Mouse (Mus musculus): Measurements from ENCODE around the gene Ociad2. TPM values are rescaled to one million over a fixed set of nuclear protein-coding genes. Genes with fewer than 3 reads are reported as not detected.

Ociad2 gene
- total RNA-seq (2022) = 10 to 100 TPM; 10.4 to 20.9 (median 15.1) TPM

DNA sequence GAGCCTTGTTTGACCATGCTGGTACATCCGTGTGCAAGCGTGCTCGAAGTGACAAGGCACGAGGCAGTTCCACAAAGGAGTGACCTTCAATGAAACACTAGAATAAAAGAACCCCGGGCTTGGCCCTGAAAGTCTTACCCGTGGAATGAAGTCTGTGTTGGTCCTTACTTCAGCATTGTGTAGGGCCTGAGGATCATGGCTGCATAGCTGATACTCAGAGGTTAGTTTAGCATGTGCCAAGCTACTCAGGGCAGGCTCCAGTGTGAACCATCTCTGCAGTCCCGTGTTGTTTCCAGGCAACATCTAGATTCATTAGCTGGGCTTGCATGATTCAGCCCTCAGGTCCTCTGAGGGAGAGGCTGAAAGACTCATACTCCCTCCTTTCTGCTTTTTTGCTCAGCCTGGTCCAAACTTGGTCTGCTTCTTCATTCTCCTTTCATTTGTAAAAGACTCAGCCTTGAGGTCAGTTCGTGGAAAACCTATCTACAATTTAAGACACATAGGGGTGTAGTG lies at the start of gene Ociad2:
Gene Ociad2, minus strand, starts transcription at position 306 of the 513 bp plus-strand sequence.
- DNase-seq (ENCODE audit: low spot score) = no peak

- DNase-seq (ENCODE audit: low spot score) = no peak
Measured at GRCm38 (mm10) chr5:73383647-73383970, 42.8 kb upstream of the Ociad2 start.

DNA sequence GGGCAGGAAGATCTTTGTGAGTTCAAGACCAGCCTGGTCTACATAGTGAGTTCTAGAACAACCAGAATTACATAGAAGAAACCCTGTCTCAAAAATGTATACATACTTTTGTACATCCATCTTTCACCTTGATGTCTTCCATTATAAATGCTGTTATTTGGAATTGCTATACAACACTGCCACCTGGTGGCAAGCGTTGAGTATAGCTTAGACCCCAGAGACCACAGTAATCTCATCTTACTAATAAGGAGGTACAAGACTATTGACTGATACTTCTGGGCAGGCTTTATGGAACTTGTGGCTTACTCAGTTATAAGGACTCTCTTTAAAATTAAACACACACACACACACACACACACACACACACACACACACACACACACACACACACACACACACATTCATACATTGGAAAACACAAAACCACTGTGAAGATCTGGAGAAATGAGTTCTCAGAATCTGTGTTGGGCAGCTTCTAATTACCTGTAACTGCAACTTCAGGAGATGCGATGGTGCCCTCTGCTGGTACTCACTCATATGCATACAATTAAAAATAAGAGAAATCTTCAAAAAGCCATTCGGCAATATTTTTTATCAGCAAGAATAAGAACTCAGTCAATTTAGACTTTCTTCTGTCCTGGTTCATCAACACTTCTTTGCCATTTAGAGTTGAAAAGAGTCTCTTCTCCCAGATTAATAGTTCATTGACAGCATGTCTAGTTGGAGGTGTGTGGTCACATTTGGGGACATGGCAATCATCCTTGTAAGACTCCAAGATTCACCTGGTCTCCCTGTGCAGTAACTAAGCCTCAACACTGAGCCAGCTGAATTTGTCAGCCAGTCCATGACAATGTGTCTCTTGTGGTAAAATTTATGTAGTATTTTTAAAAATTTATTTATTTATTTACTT lies 42.2 kb upstream of the Ociad2 start:
- peak; percentile 68 for DNase-seq (ENCODE audit: low spot score)

DNA sequence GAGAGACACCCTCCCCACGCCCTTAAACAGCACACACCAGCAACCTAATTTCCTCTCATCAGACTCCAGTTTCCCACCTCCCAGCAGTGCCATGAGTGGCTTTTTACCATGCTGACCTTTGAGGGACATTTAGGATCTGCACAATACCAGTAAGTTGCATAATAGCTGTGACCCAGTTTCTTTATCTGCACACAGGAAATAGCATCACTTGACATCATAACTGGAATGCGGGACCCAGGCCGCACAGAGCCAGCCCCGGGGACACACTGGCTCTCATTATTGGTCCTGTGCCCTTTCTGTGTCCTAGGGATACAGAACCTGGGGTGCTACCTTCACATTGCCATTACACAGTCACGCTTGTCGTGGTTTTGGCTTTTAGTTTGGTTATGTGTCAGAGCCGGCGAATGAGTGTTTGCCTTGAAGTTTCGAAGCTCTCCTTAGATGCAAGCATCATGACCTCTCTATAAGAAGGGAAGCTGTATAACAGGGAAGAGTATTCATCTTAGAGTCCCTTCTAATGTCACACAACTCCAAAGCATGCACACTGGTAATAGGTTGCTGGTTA lies 41.2 kb upstream of the Ociad2 start:
- peak; percentile 43 for DNase-seq (ENCODE audit: low spot score)

- no peak for DNase-seq (ENCODE audit: low spot score)
Measured at GRCm38 (mm10) chr5:73381510-73381909, 40.7 kb upstream of the Ociad2 start.

GRCm38 (mm10) chr5:73380829-73381228 lies 40.0 kb upstream of the Ociad2 start:
- DNase-seq (ENCODE audit: low spot score) = peak; percentile 47

DNA sequence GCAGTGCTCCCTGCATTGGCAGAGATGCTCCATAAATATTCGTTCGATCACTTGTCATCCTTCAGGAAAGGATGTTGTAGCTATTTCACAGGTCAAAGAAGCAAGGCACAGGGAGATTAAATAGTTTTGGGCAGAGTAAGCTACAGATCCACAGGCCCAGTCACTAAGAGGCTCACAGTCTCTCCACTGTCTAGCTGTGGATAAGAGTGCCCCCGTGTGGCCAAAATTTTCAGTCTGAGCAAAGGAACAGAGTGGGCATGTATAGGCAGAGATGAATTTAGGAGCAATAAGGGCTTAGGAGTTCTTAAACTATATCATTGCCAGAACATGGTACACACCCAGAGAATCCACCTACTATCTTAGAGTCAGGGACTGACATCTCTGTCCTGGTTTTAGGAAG lies 39.1 kb upstream of the Ociad2 start:
- DNase-seq (ENCODE audit: low spot score) = peak; percentile 80

- DNase-seq (ENCODE audit: low spot score) = no peak
Measured at GRCm38 (mm10) chr5:73376491-73376890, 35.7 kb upstream of the Ociad2 start.

- DNase-seq (ENCODE audit: low spot score) = no peak
Measured at GRCm38 (mm10) chr5:73376041-73376440, 35.2 kb upstream of the Ociad2 start.

DNA sequence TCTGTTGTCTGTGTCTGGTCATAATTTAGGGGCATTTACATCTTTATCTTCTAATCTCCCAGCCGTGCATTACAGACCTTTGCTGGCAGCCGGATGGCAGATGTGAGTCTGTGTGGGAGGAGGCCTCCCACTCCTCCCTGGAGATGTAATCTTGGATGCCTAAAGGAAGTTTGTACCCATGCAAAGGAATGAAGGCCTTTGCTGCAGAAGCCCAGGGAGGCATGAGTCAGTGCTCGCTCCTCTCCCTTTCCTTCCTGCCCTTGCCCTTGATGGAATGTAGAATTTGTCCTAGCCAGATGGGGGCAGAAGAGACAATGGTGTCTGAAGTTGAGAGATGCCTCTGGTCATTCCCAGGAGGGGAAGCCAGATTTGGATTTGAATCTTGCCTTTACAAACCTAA lies 32.4 kb upstream of the Ociad2 start:
- no peak for DNase-seq (ENCODE audit: low spot score)

DNA sequence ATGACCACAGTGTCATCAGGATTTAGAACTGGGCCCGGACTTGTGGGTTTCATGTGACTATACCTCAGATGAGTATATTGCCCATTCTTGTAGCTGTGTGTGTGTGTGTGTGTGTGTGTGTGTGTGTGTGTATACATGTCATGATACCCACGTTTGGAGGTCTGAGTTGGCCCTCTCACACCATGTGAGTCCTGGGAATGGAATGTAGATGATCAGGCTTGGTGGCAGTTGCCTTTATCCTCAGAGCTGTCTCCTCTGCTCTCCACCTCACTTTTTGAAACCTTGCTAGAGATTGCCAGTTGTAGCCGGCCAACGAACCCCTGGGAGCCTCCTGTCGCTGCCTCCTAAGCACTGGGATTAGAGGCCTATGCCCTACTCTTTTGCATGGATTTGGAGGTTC lies 31.8 kb upstream of the Ociad2 start:
- no peak for DNase-seq (ENCODE audit: low spot score)

DNA sequence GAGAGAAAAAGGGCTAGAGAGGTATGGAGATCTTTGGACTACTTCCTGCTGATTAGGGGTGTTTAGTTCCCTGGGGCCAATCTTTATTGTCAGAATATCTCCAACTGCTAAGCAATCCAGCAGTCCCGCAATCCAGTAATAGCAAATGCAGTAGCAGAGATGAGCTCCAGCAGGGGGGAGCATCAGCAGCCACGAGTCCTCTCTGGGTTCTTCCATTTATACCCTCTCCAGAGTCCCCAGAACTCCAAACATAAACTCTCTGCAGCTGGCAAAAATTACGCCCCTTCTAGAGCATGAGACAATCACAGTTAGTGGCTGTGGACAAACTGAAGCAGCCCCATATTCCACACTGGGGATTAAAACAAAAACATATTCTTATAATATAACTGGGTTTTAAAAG lies 28.9 kb upstream of the Ociad2 start:
- no peak for DNase-seq (ENCODE audit: low spot score)

DNA sequence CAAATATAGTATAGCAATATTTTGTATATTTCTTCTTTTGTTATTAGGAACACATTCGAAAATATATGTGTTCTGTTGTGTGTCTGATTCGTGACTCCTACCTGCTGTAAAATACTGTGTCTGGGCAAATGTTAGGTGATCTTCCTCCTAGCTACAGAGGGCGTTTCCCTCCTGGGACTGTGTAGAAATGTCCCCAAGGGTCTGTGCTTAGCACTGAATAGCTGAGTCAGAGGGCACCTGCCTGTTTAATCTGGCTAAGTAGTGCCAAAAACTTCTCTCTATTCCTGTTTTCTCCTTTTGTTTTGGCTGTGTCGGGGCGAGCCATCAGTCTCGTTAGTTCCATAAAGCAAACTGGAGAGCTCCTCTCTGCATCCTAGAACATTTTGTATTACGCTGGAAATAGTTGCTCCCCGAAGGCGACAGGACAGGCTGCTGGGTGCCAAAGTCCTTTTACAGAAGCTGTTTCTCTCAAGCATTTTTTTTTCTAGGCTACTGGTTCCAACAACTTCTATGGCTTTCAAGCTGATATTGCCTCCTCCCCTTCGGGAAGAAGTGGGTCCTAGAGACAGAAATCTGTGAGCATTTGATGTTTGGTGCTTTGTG lies 28.1 kb upstream of the Ociad2 start:
- DNase-seq (ENCODE audit: low spot score) = no peak

DNA sequence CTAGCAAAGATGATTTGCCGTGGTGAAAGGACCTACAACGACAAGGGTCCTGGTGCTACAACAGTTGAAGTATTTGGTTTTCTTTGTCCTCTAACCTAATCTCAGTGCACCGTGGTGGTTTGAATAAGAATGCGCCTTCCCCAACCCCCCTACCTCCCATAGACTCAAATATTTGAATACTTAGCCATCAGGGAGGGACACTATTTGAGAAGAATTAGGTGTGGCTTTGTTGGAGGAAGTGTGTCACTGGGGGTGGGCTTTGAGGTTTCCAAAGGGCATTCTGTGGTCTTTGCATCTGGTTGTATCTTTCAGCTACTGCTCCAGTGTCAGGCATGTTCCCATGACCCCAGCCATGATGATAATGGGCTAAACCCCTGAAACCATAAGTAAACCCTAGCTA lies 27.1 kb upstream of the Ociad2 start:
- DNase-seq (ENCODE audit: low spot score) = no peak

GRCm38 (mm10) chr5:73364107-73364864 lies 23.5 kb upstream of the Ociad2 start:
- no peak for DNase-seq (ENCODE audit: low spot score)

- no peak for DNase-seq (ENCODE audit: low spot score)
Measured at GRCm38 (mm10) chr5:73362791-73363190, 22.0 kb upstream of the Ociad2 start.

DNA sequence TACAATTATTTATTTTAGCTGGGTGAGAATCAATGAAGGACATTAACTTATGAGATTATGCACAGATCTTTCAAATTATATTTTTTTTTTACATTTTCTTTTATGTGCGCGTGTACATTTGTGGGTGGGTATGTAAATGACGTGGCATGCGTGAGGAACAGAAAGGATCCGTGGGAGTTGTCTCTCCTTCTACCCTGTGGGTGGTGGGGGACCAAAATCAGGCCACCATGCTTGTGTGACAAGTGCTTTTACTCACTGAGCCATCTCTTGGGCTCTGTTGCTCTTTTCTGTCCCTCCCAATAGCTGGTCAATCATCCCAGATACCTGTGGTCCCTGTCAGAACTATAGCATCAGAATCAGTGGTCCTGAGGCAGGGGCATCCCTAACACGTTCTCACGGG lies 21.5 kb upstream of the Ociad2 start:
- DNase-seq (ENCODE audit: low spot score) = no peak

DNA sequence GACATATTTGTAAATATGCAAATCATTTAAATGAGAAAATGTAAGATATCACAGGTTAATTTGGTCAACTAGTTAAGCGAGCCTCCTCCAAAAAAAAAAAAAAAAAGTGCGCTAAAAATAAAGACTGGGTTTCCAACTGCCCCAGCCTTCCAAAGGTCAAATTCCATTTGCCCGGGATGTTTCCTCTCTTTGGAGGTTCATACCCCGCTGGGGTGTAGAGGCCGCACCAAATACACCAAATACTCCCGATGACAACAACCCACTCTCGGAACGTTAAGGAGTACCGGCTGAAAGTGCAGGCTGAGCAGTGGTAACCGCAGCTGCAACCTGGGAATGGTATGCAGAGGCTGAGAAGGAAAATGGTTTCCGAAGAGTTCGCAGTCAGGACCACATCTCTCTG lies 19.4 kb upstream of the Ociad2 start:
- no peak for DNase-seq (ENCODE audit: low spot score)

- DNase-seq (ENCODE audit: low spot score) = no peak
Measured at GRCm38 (mm10) chr5:73359752-73360141, 18.9 kb upstream of the Ociad2 start.

DNA sequence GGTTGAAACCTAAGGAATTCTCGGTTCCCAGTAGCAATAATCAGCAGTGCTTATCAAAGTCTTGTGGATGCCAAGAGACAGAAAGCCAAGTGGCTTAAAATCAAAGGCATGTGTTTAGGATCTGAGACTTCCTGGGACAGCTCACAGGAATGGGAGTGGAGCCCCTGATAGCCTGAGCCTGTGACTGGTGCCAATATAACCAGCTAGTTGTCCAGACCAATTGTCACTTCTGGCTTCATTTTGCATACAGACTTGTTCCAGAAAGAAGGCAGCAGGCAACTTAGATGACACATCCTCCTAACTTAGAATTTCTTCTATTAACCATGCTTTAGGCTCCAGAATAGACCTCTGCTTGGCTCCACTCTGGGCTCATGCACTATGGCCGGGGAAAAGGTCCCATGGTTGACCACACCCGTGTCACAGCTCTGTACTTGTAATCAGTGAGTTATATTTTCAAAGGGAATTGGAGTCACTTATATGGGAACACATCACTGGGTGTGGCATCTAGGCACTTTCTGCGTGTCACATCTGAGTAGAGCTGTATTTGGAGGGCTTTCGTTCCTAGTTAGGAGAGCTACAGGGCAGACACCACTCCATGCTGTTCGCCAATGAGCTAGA lies 18.4 kb upstream of the Ociad2 start:
- no peak for DNase-seq (ENCODE audit: low spot score)

GRCm38 (mm10) chr5:73355393-73355792 lies 14.6 kb upstream of the Ociad2 start:
- DNase-seq (ENCODE audit: low spot score) = no peak

DNA sequence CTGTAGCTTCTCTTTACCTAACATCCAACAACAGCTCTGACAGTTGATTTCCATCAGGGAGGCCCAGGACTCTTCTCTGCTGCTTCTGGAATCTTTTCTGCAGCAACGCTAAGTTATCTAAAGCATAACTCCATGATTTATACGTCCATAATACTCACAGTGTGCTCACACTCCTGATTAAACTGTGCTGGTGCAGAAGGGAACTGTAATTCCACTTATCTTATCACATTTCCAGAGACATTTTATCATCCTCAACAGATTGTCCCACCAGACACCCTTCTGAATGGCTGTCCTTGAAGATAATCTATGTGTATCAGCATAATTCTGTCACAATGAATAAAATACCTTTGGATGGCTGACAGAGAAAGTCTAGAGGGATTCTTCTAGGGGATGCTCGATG lies 13.2 kb upstream of the Ociad2 start:
- DNase-seq (ENCODE audit: low spot score) = no peak

All from heart, adult 8-10 months (tissue).